Mouse (Mus musculus): ENCODE measurements around the gene Adora1. TPM values are rescaled to one million over a fixed set of nuclear protein-coding genes. Genes with fewer than 3 reads are reported as not detected.

The Adora1 gene
- total and polyA plus RNA-seq, 3 experiments, result not detected

DNA sequence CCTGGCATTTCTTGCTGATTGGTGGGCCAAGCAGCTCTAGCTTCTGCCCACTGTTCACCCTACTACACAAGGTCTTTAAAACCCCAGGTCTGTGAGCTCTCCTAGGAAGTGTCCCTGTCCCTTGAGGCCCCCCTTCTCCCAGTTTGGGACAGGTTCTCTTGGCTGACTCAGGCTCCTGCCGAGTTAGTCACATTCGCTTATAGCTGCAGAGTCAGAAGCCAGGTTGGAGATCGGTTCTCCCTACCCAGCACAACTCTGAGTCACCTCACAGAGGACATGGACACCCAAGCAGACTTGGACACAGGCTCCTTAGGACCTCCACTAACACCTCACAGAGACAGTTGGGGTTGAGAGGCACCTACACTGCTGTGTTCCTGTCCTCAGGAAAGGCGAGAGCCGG is 44.0 kb downstream of the Adora1 start:
- no peak for DNase-seq (ENCODE audit: low read depth, low spot score)
- H3K9me3 ChIP-seq (replicated peaks; ENCODE audit: insufficient read depth, low read length), result no peaks in the 10 kb centered on the region
- peaks cover 0 to 4% of the 10 kb centered on the region in 2 experiments; a peak in 1 of 4 replicates for H3K36me3 ChIP-seq (ENCODE audit: control insufficient read depth in 1 of 2, insufficient read depth in 2 of 2, low read length in 2 of 2)
- no peaks in the 10 kb centered on the region for H3K79me2 ChIP-seq (ENCODE audit: control insufficient read depth, insufficient read depth, low read length, poor library complexity)
- H3K9ac ChIP-seq (ENCODE audit: control insufficient read depth, low read depth, low read length, poor library complexity, severe bottlenecking), result no peak overlapping the region
- H3K4me1 ChIP-seq (ENCODE audit: control insufficient read depth in 1 of 2, insufficient read depth in 2 of 2, low read length in 2 of 2), result peaks cover 0 to 13% of the 10 kb centered on the region in 2 experiments; a peak in 2 of 4 replicates
- TF ChIP-seq TBP (IDR thresholded peaks at IDR 0.05; ENCODE audit: low read depth, low read length), result no peak
- no peak for TF ChIP-seq KAT2A (conservative IDR thresholded peaks at IDR 0.05; ENCODE audit: low read depth, low read length)
- no peak for TF ChIP-seq EP300 (IDR thresholded peaks at IDR 0.05; ENCODE audit: low read depth in 1 of 2, low read length in 2 of 2)
- TF ChIP-seq NRF1 (IDR thresholded peaks at IDR 0.05; ENCODE audit: insufficient read depth, low read depth, low read length, poor library complexity, severe bottlenecking), result no peak
- TF ChIP-seq POLR2A (IDR thresholded peaks at IDR 0.05; ENCODE audit: control insufficient read depth in 1 of 2, insufficient read depth in 1 of 2, low read depth in 1 of 2, low read length in 2 of 2, poor library complexity in 1 of 2), result no peak
- TF ChIP-seq MEF2A (IDR thresholded peaks at IDR 0.05; ENCODE audit: extremely low read depth, insufficient replicate concordance, low read depth, low read length, poor library complexity, severe bottlenecking), result no peak
- TF ChIP-seq NELFE (IDR thresholded peaks at IDR 0.05; ENCODE audit: low read depth, low read length), result no peak
- no peak for TF ChIP-seq ELF1 (IDR thresholded peaks at IDR 0.05; ENCODE audit: low read depth, low read length)
- TF ChIP-seq RAD21 (IDR thresholded peaks at IDR 0.05; ENCODE audit: low read depth, low read length), result no peak
- no peak for TF ChIP-seq ZMIZ1 (IDR thresholded peaks at IDR 0.05; ENCODE audit: low read depth, low read length)
- TF ChIP-seq CHD1 (IDR thresholded peaks at IDR 0.05; ENCODE audit: low read depth, low read length), result no peak
- no peak for TF ChIP-seq GATA1 (IDR thresholded peaks at IDR 0.05; ENCODE audit: low read depth, low read length)
- no peak for TF ChIP-seq HCFC1 (IDR thresholded peaks at IDR 0.05; ENCODE audit: low read depth, low read length)
- no peak for TF ChIP-seq ETS1 (IDR thresholded peaks at IDR 0.05; ENCODE audit: low read depth, low read length)
- H3K27me3 ChIP-seq (ENCODE audit: control insufficient read depth in 1 of 2, insufficient read depth in 2 of 2, low read length in 2 of 2), result peaks cover 0 to 1% of the 10 kb centered on the region in 2 experiments; a peak in 1 of 4 replicates
- H3K27ac ChIP-seq (ENCODE audit: control insufficient read depth, low read depth, low read length), result no peak overlapping the region
- no peak overlapping the region for H3K4me3 ChIP-seq (ENCODE audit: control insufficient read depth in 1 of 2, insufficient read depth in 1 of 2, low read depth in 2 of 2, low read length in 2 of 2)

GRCm38 (mm10) chr1:134188989-134189729 is 46.1 kb downstream of the Adora1 start:
- Histone ChIP-seq H3K27ac (ENCODE audit: control insufficient read depth, low read depth, low read length) (no peak overlapping the region), H3K36me3 (ENCODE audit: control insufficient read depth in 1 of 2, insufficient read depth in 2 of 2, low read length in 2 of 2) (no peaks in the 10 kb centered on the region), H3K9ac (ENCODE audit: control insufficient read depth, low read depth, low read length, poor library complexity, severe bottlenecking) (no peak overlapping the region), H3K4me3 (ENCODE audit: control insufficient read depth in 1 of 2, insufficient read depth in 1 of 2, low read depth in 2 of 2, low read length in 2 of 2) (no peak overlapping the region), H3K4me1 (ENCODE audit: control insufficient read depth in 1 of 2, insufficient read depth in 2 of 2, low read length in 2 of 2) (no peaks in the 10 kb centered on the region; a peak in 1 of 4 replicates), H3K27me3 (ENCODE audit: control insufficient read depth in 1 of 2, insufficient read depth in 2 of 2, low read length in 2 of 2) (peaks cover 0 to 1% of the 10 kb centered on the region in 2 experiments; a peak in 1 of 4 replicates), H3K9me3 (replicated peaks; ENCODE audit: insufficient read depth, low read length) (no peaks in the 10 kb centered on the region), H3K79me2 (ENCODE audit: control insufficient read depth, insufficient read depth, low read length, poor library complexity) (no peaks in the 10 kb centered on the region)
- TF ChIP-seq SMC3 (IDR thresholded peaks at IDR 0.05; ENCODE audit: low read depth, low read length) (peak; percentile 43), CTCF (IDR thresholded peaks at IDR 0.05 in 2 of 3, conservative IDR thresholded peaks at IDR 0.05 in 1 of 3; ENCODE audit: control insufficient read depth in 1 of 3, insufficient read depth in 1 of 3, low read depth in 2 of 3, low read length in 3 of 3, poor library complexity in 1 of 3, severe bottlenecking in 1 of 3) (peak in 1 of 3 experiments; percentile 38; a peak in 2 of 6 replicates), RAD21 (IDR thresholded peaks at IDR 0.05; ENCODE audit: low read depth, low read length) (peak; percentile 47), GABPA (IDR thresholded peaks at IDR 0.05; ENCODE audit: low read depth, low read length) (no peak)
- DNase-seq (ENCODE audit: low read depth, low spot score), result peak; percentile 78
